In the genomic region with DNA sequence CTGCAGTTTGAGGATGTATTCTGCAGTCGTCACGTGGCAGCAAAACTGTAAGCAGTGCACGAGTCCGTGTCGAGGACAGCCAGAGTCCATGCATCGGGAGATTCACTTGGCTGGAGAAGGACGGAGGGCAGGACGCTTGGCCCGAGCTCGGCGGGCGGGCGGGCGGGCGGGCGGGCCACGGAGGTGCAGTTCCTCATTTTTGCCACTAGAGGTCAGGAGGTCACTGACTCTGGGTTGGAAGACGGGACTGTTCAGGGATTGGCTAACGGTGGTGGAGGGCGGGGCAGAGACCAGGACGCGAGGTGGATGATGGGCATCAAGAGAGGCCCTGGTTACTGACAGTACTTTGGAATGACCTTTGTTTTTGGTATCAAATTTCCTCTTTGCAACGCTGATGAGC, we compare ENCODE assay signal across 1 mouse cellular context.
TF ChIP-seq lines count a peak whose summit lies in the region.

No protein-coding gene starts in this region.

TF ChIP-seq in MEL, 35 proteins besides CTCF, POLR2A, EP300 and RAD21 (continued from another document):
- TF ChIP-seq E2F4 (IDR thresholded peaks at IDR 0.05; ENCODE audit: borderline replicate concordance, low read depth, low read length) (no peak), BHLHE40 (IDR thresholded peaks at IDR 0.05; ENCODE audit: borderline replicate concordance, low read depth, low read length) (no peak), TCF12 (IDR thresholded peaks at IDR 0.05; ENCODE audit: low read depth, low read length) (no peak), POLR2AphosphoS5 (IDR thresholded peaks at IDR 0.05; ENCODE audit: borderline replicate concordance, low read depth, low read length) (no peak), NELFE (IDR thresholded peaks at IDR 0.05; ENCODE audit: low read depth, low read length) (no peak), TAL1 (IDR thresholded peaks at IDR 0.05; ENCODE audit: low read length) (no peak)
